Mouse (Mus musculus): ENCODE measurements at regions not wholly inside any gene's neighbourhood (a gene's known extent, or its start where the extent isn't known, plus 50 kb on each side); places are given as distances from the start of the nearest gene placed in this dataset.

DNA sequence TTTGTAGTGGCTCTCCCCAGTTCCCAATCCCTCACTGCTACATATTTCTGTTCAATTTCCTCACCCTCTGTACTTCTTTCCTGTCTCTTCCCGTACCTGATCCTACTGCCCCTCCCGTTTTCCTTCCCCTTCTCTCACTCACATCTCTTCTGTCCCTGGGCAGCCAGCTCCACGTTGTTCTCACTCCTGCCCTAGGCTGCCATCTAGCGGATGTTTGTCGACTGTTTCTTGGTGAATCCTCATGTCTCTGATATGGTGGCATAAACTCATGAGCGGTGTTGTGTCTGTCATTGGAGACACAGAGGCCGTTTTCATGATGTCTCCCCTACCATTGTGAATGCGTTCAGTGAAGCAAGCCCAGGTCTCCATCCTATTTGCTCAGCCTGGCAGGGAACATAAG, 97.9 kb downstream of the Ddx11 start:
- TF ChIP-seq POLR2A (IDR thresholded peaks at IDR 0.05; ENCODE audit: insufficient read length, low read depth), result no peak
- TF ChIP-seq MYOG (IDR thresholded peaks at IDR 0.05; ENCODE audit: control insufficient read depth in 1 of 3, insufficient read depth in 1 of 3, insufficient read length in 2 of 3, low read depth in 2 of 3), result no peak
- TF ChIP-seq E2F4 (IDR thresholded peaks at IDR 0.05; ENCODE audit: insufficient read depth), result no peak
- no peak for TF ChIP-seq MAX (IDR thresholded peaks at IDR 0.05; ENCODE audit: low read depth)
- no peak for TF ChIP-seq TCF3 (IDR thresholded peaks at IDR 0.05; ENCODE audit: insufficient read length, low read depth)
- TF ChIP-seq TCF12 (IDR thresholded peaks at IDR 0.05; ENCODE audit: insufficient read depth, poor library complexity, severe bottlenecking), result no peak
- TF ChIP-seq POLR2AphosphoS2 (IDR thresholded peaks at IDR 0.05; ENCODE audit: insufficient read length, low read depth), result no peak
- no peak for TF ChIP-seq USF1 (IDR thresholded peaks at IDR 0.05; ENCODE audit: low read depth)
- no peak for TF ChIP-seq REST (IDR thresholded peaks at IDR 0.05; ENCODE audit: insufficient read depth, insufficient read length)
- no peak for TF ChIP-seq CEBPB (IDR thresholded peaks at IDR 0.05; ENCODE audit: insufficient read depth, poor library complexity, severe bottlenecking)
- no peak for TF ChIP-seq MYOD1 (IDR thresholded peaks at IDR 0.05; ENCODE audit: control insufficient read depth in 1 of 3, insufficient read length in 2 of 3, low read depth in 2 of 3)
